Mouse (Mus musculus): Measurements from ENCODE around the gene Xpo5. TPM values are rescaled to one million over a fixed set of nuclear protein-coding genes. Genes with fewer than 3 reads are reported as not detected.

Xpo5 gene
- polyA plus RNA-seq, 1 experiment from 2014 or later = 43.8 TPM

GRCm38 (mm10) chr17:46162951-46163421, 39.6 kb upstream of the Xpo5 start:
- ATAC-seq (ENCODE audit: insufficient number of reproducible peaks, insufficient read depth, low FRiP score, low TSS enrichment, low read depth) = no peak
- 92% methylated on average over 9 of the region's 9 CpGs for WGBS
- Histone ChIP-seq H3K27me3 (no peaks in the 10 kb centered on the region), H3K36me3 (peaks cover 49% of the 10 kb centered on the region), H3K9ac (no peak overlapping the region), H3K9me3 (no peaks in the 10 kb centered on the region), H3K4me1 (peaks cover 25% of the 10 kb centered on the region), H3K4me3 (no peak overlapping the region), H3K4me2 (peak overlapping the region; percentile 67), H3K27ac (no peak overlapping the region)

- peaks cover 62% of the 10 kb centered on the region for H3K36me3 ChIP-seq
- WGBS = 92% methylated on average over 8 of the region's 8 CpGs
- no peak overlapping the region for H3K4me3 ChIP-seq
- peaks cover 23% of the 10 kb centered on the region for H3K4me1 ChIP-seq
- no peaks in the 10 kb centered on the region for H3K9me3 ChIP-seq
- no peak for ATAC-seq (ENCODE audit: insufficient number of reproducible peaks, insufficient read depth, low FRiP score, low TSS enrichment, low read depth)
- H3K9ac ChIP-seq = no peak overlapping the region
- H3K27ac ChIP-seq = no peak overlapping the region
- no peak overlapping the region for H3K4me2 ChIP-seq
- no peaks in the 10 kb centered on the region for H3K27me3 ChIP-seq
Observed at GRCm38 (mm10) chr17:46164301-46164700, 38.3 kb upstream of the Xpo5 start.

GRCm38 (mm10) chr17:46164791-46165190, 37.8 kb upstream of the Xpo5 start:
- Histone ChIP-seq H3K4me2 (no peak overlapping the region), H3K27ac (no peak overlapping the region), H3K27me3 (no peaks in the 10 kb centered on the region), H3K36me3 (peaks cover 67% of the 10 kb centered on the region), H3K4me3 (no peak overlapping the region), H3K9ac (no peak overlapping the region), H3K4me1 (peaks cover 19% of the 10 kb centered on the region), H3K9me3 (no peaks in the 10 kb centered on the region)
- ATAC-seq (ENCODE audit: insufficient number of reproducible peaks, insufficient read depth, low FRiP score, low TSS enrichment, low read depth) = no peak
- WGBS = 95% methylated on average over 10 of the region's 10 CpGs

GRCm38 (mm10) chr17:46165460-46165859, 37.1 kb upstream of the Xpo5 start:
- ATAC-seq (ENCODE audit: insufficient number of reproducible peaks, insufficient read depth, low FRiP score, low TSS enrichment, low read depth) = no peak
- Histone ChIP-seq H3K27ac (no peak overlapping the region), H3K27me3 (no peaks in the 10 kb centered on the region), H3K4me3 (no peak overlapping the region), H3K9ac (no peak overlapping the region), H3K36me3 (peaks cover 73% of the 10 kb centered on the region), H3K4me1 (peaks cover 19% of the 10 kb centered on the region), H3K9me3 (no peaks in the 10 kb centered on the region), H3K4me2 (no peak overlapping the region)
- 86% methylated on average over 12 of the region's 12 CpGs for WGBS

- H3K36me3 ChIP-seq = peaks cover 81% of the 10 kb centered on the region
- no peak for ATAC-seq (ENCODE audit: insufficient number of reproducible peaks, insufficient read depth, low FRiP score, low TSS enrichment, low read depth)
- 86% methylated on average over 5 of the region's 5 CpGs for WGBS
Observed at GRCm38 (mm10) chr17:46166270-46166669, 36.3 kb upstream of the Xpo5 start.

GRCm38 (mm10) chr17:46167014-46167413, 35.6 kb upstream of the Xpo5 start:
- 85% methylated on average over 11 of the region's 11 CpGs for WGBS
- H3K9ac ChIP-seq = no peak overlapping the region
- H3K27ac ChIP-seq = no peak overlapping the region
- no peak for ATAC-seq (ENCODE audit: insufficient number of reproducible peaks, insufficient read depth, low FRiP score, low TSS enrichment, low read depth)
- H3K9me3 ChIP-seq = no peaks in the 10 kb centered on the region
- H3K36me3 ChIP-seq = peaks cover 86% of the 10 kb centered on the region
- H3K27me3 ChIP-seq = no peaks in the 10 kb centered on the region
- H3K4me3 ChIP-seq = no peak overlapping the region
- H3K4me2 ChIP-seq = no peak overlapping the region
- H3K4me1 ChIP-seq = peaks cover 13% of the 10 kb centered on the region

More at GRCm38 (mm10) chr17:46166270-46166669, 36.3 kb upstream of the Xpo5 start:
- no peak overlapping the region for H3K4me2 ChIP-seq
- peaks cover 19% of the 10 kb centered on the region for H3K4me1 ChIP-seq
- no peak overlapping the region for H3K9ac ChIP-seq
- H3K9me3 ChIP-seq = no peaks in the 10 kb centered on the region
- no peak overlapping the region for H3K27ac ChIP-seq
- no peak overlapping the region for H3K4me3 ChIP-seq
- H3K27me3 ChIP-seq = no peaks in the 10 kb centered on the region

GRCm38 (mm10) chr17:46168318-46168717, 34.3 kb upstream of the Xpo5 start:
- 52% methylated on average over 5 of the region's 5 CpGs for WGBS
- no peaks in the 10 kb centered on the region for H3K9me3 ChIP-seq
- no peak overlapping the region for H3K9ac ChIP-seq
- H3K4me1 ChIP-seq = 0 out of 2 replicates have a peak, but pooled peaks cover under 1% of the 10 kb centered on the region
- H3K4me3 ChIP-seq = no peak overlapping the region
- no peak overlapping the region for H3K4me2 ChIP-seq
- H3K27ac ChIP-seq = no peak overlapping the region
- H3K27me3 ChIP-seq = no peaks in the 10 kb centered on the region
- ATAC-seq (ENCODE audit: insufficient number of reproducible peaks, insufficient read depth, low FRiP score, low TSS enrichment, low read depth) = no peak
- peaks cover 97% of the 10 kb centered on the region for H3K36me3 ChIP-seq

GRCm38 (mm10) chr17:46168768-46169167, 33.8 kb upstream of the Xpo5 start:
- H3K9ac ChIP-seq = no peak overlapping the region
- no peaks in the 10 kb centered on the region for H3K27me3 ChIP-seq
- WGBS = 89% methylated on average over 5 of the region's 5 CpGs
- ATAC-seq (ENCODE audit: insufficient number of reproducible peaks, insufficient read depth, low FRiP score, low TSS enrichment, low read depth) = no peak
- H3K9me3 ChIP-seq = no peaks in the 10 kb centered on the region
- peaks cover 94% of the 10 kb centered on the region for H3K36me3 ChIP-seq
- H3K4me1 ChIP-seq = no peaks in the 10 kb centered on the region
- H3K27ac ChIP-seq = no peak overlapping the region
- no peak overlapping the region for H3K4me3 ChIP-seq
- H3K4me2 ChIP-seq = no peak overlapping the region

- WGBS = 70% methylated on average over 3 of the region's 3 CpGs
- H3K4me3 ChIP-seq = no peak overlapping the region
- peaks cover 80% of the 10 kb centered on the region for H3K36me3 ChIP-seq
Observed at GRCm38 (mm10) chr17:46170538-46170937, 32.0 kb upstream of the Xpo5 start.

GRCm38 (mm10) chr17:46182273-46182672, 20.3 kb upstream of the Xpo5 start:
- Histone ChIP-seq H3K4me2 (no peak overlapping the region), H3K4me1 (no peaks in the 10 kb centered on the region), H3K27ac (no peak overlapping the region), H3K9me3 (no peaks in the 10 kb centered on the region), H3K9ac (no peak overlapping the region), H3K4me3 (no peak overlapping the region), H3K27me3 (no peaks in the 10 kb centered on the region), H3K36me3 (peaks cover 92% of the 10 kb centered on the region)
- WGBS = 82% methylated on average over 4 of the region's 4 CpGs
- no peak for ATAC-seq (ENCODE audit: insufficient number of reproducible peaks, insufficient read depth, low FRiP score, low TSS enrichment, low read depth)

More at GRCm38 (mm10) chr17:46170538-46170937, 32.0 kb upstream of the Xpo5 start:
- H3K27me3 ChIP-seq = no peaks in the 10 kb centered on the region
- H3K9me3 ChIP-seq = no peaks in the 10 kb centered on the region
- no peak overlapping the region for H3K27ac ChIP-seq
- no peak for ATAC-seq (ENCODE audit: insufficient number of reproducible peaks, insufficient read depth, low FRiP score, low TSS enrichment, low read depth)
- H3K9ac ChIP-seq = no peak overlapping the region
- H3K4me1 ChIP-seq = no peaks in the 10 kb centered on the region
- H3K4me2 ChIP-seq = no peak overlapping the region

GRCm38 (mm10) chr17:46188829-46189228, 13.8 kb upstream of the Xpo5 start:
- no peaks in the 10 kb centered on the region for H3K4me1 ChIP-seq
- no peak overlapping the region for H3K4me3 ChIP-seq
- H3K4me2 ChIP-seq = no peak overlapping the region
- WGBS = 90% methylated on average over 2 of the region's 2 CpGs
- no peak for ATAC-seq (ENCODE audit: insufficient number of reproducible peaks, insufficient read depth, low FRiP score, low TSS enrichment, low read depth)
- no peak overlapping the region for H3K9ac ChIP-seq
- peaks cover 90% of the 10 kb centered on the region for H3K36me3 ChIP-seq
- no peak overlapping the region for H3K27ac ChIP-seq
- H3K27me3 ChIP-seq = no peaks in the 10 kb centered on the region
- no peaks in the 10 kb centered on the region for H3K9me3 ChIP-seq

GRCm38 (mm10) chr17:46201151-46201550, 1.4 kb upstream of the Xpo5 start:
- H3K27me3 ChIP-seq = no peaks in the 10 kb centered on the region
- no peak for ATAC-seq (ENCODE audit: insufficient number of reproducible peaks, insufficient read depth, low FRiP score, low TSS enrichment, low read depth)
- H3K27ac ChIP-seq = no peak overlapping the region
- peak overlapping the region; percentile 62; the same call in 1 of the 2 replicates for H3K9ac ChIP-seq
- H3K4me2 ChIP-seq = peak overlapping the region; percentile 81
- peaks cover 50% of the 10 kb centered on the region for H3K36me3 ChIP-seq
- H3K4me1 ChIP-seq = peaks cover 28% of the 10 kb centered on the region
- peak overlapping the region; percentile 95 for H3K4me3 ChIP-seq
- no peaks in the 10 kb centered on the region for H3K9me3 ChIP-seq
- 66% methylated on average over 6 of the region's 6 CpGs for WGBS
